Mouse (Mus musculus): ENCODE results near the gene Gm4567.
"Not testable (repeated sequence)": the region's sequence is repeated elsewhere in the genome, so short reads cannot be mapped to it uniquely, and the experiment has no call there.

The Gm4567 gene

DNA sequence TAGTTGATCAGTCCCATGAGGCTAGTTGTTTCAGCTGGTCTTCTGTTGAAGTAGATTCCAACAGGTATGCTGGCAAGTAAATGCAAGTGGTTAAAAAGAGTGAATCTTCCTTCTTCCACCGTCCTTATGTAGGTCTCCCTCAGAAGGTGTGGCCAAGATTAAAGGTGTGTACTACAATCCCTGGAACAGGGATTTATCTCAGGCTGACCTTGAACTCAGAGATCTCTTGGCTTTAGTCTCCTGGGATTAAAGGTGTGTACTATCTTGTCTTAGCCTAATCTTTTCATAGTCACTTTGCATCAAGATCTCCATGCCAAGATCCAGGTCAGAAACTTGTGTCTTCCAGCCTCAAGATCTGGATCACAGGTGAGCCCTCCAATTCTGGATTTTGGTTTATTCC, at the start of gene Gm4567:
Gene Gm4567, minus strand, starts transcription at position 101 of the 400 bp plus-strand sequence.
- DNase-seq = not testable (repeated sequence)

DNA sequence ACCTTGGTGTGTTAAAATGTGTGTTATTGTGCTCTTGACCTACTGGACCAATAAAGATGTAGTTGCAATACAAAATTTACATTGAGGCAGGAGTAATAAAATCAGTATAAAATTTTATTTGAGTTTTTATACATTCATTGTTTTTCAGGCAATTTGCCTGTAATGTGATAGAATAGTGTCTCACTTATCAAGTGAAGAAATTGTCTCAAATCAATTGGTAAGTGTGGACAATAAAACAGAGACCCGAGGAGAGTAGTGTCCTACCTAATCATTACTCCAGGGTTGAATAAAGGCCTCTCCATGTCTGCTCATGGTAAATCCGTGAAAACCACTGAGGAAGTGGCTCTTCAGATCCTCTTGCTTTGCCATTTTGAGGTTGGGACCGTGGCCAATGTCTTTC, 41.9 kb upstream of the Gm4567 start, which contains the start of gene Vmn1r157:
Gene Vmn1r157, plus strand, starts transcription at position 301 of the 400 bp plus-strand sequence.
- DNase-seq = not testable (repeated sequence)

DNA sequence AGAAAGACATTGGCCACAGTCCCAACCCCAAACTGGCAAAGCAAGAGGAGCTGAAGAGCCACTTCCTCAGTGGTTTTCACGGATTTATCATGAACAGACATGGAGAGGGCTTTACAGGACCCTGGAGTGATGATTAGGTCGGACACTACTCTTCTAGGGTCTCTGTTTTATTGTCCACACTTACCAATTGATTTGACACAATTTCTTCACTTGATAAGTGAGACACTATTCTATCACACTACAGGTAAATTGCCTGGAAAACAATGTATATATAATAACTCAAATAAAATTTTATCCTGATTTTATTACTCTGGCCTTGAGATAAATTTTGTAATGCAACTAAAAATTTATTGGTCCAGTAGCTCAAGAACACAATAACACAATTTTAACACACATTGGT, 27.3 kb downstream of the Gm4567 start, which contains the start of gene Gm8693:
Gene Gm8693, minus strand, starts transcription at position 101 of the 400 bp plus-strand sequence.
- not testable (repeated sequence) for DNase-seq

Measured in thymus, postnatal 4 days (tissue).